Mouse (Mus musculus): ENCODE measurements at regions not wholly inside any gene's neighbourhood (a gene's known extent, or its start where the extent isn't known, plus 50 kb on each side); places are given as distances from the start of the nearest gene placed in this dataset.

DNA sequence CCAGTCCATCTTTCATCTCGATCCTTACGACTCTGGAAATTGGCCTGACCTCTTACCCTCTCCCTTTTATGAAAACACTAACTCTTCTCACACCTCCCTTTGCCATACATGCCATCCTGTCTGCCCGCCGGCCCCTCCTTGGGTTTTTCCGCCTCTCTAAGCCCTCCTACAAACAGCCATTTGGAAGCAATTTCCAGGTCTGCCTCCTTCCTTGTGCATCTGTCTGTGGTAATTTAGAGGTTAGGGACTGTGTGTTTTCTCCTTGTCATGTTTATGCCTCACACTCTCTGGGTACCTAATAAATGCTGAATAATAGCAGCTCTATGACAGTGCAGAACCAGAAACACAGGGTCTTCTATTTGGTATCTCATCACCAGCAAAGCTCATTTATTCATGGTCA, 99.7 kb upstream of the Adgrl2 start:
- WGBS = 67% methylated on average over 5 of the region's 5 CpGs
- no peak overlapping the region for H3K27ac ChIP-seq (replicated peaks)
- no peaks in the 10 kb centered on the region for H3K9me3 ChIP-seq
- H3K9ac ChIP-seq (replicated peaks) = no peak overlapping the region
- no peak overlapping the region for H3K4me3 ChIP-seq
- no peaks in the 10 kb centered on the region for H3K27me3 ChIP-seq
- no peak overlapping the region for H3K4me2 ChIP-seq (replicated peaks)
- 0 out of 2 replicates have a peak, but pooled peaks have one; percentile 8 for ATAC-seq (replicated peaks)
- peaks cover 10% of the 10 kb centered on the region for H3K4me1 ChIP-seq
- H3K36me3 ChIP-seq = no peaks in the 10 kb centered on the region

GRCm38 (mm10) chr3:149088621-149089128, 98.3 kb upstream of the Adgrl2 start:
- Histone ChIP-seq H3K9ac (replicated peaks) (peak overlapping the region; percentile 39), H3K9me3 (no peaks in the 10 kb centered on the region), H3K27me3 (0 out of 2 replicates have a peak, but pooled peaks cover 3% of the 10 kb centered on the region), H3K27ac (replicated peaks) (no peak overlapping the region), H3K36me3 (no peaks in the 10 kb centered on the region), H3K4me2 (replicated peaks) (peak overlapping the region; percentile 62), H3K4me3 (peak overlapping the region; percentile 35), H3K4me1 (peaks cover 10% of the 10 kb centered on the region)
- WGBS = 2% methylated on average over 16 of the region's 16 CpGs
- ATAC-seq (replicated peaks) = peak; percentile 76

- no peak for ATAC-seq (replicated peaks)
- Histone ChIP-seq H3K27ac (replicated peaks) (no peak overlapping the region), H3K4me2 (replicated peaks) (no peak overlapping the region), H3K4me3 (no peak overlapping the region), H3K9ac (replicated peaks) (no peak overlapping the region), H3K9me3 (no peaks in the 10 kb centered on the region), H3K36me3 (no peaks in the 10 kb centered on the region), H3K4me1 (peaks cover 10% of the 10 kb centered on the region), H3K27me3 (0 out of 2 replicates have a peak, but pooled peaks cover 3% of the 10 kb centered on the region)
- WGBS = 87% methylated on average over 8 of the region's 8 CpGs
Measured at GRCm38 (mm10) chr3:149087488-149087887, 97.1 kb upstream of the Adgrl2 start.

- no peak for ATAC-seq (replicated peaks)
- Histone ChIP-seq H3K27ac (replicated peaks) (no peak overlapping the region), H3K36me3 (no peaks in the 10 kb centered on the region), H3K9ac (replicated peaks) (no peak overlapping the region), H3K4me2 (replicated peaks) (no peak overlapping the region), H3K4me3 (no peak overlapping the region), H3K9me3 (no peaks in the 10 kb centered on the region), H3K4me1 (peaks cover 10% of the 10 kb centered on the region), H3K27me3 (0 out of 2 replicates have a peak, but pooled peaks cover 3% of the 10 kb centered on the region)
- WGBS = 72% methylated on average over 5 of the region's 5 CpGs
Measured at GRCm38 (mm10) chr3:149086704-149087103, 96.3 kb upstream of the Adgrl2 start.

DNA sequence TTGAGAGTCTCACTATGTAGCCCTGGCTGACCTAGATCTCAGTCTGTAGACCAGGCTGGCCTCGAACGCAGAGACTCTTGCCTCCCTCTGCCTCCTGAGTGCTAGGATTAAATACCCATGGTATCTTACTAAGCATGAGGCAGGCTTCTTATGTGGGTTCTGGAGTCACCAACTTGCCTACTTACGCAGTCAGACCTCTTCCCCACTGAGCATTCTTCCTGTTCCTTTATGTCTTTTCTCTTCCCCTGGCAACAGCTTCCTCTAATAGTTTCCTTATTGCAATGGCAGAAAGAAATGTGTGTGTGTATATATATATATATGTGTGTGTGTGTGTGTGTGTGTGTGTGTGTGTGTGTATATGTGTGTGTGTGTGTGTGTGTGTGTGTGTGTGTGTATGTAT, 95.7 kb upstream of the Adgrl2 start:
- Histone ChIP-seq H3K9ac (replicated peaks) (no peak overlapping the region), H3K4me1 (peaks cover 10% of the 10 kb centered on the region), H3K4me2 (replicated peaks) (no peak overlapping the region), H3K9me3 (no peaks in the 10 kb centered on the region), H3K4me3 (no peak overlapping the region), H3K27me3 (0 out of 2 replicates have a peak, but pooled peaks cover 3% of the 10 kb centered on the region), H3K27ac (replicated peaks) (no peak overlapping the region), H3K36me3 (no peaks in the 10 kb centered on the region)
- WGBS = 75% methylated on average over 3 of the region's 3 CpGs
- ATAC-seq (replicated peaks) = no peak

DNA sequence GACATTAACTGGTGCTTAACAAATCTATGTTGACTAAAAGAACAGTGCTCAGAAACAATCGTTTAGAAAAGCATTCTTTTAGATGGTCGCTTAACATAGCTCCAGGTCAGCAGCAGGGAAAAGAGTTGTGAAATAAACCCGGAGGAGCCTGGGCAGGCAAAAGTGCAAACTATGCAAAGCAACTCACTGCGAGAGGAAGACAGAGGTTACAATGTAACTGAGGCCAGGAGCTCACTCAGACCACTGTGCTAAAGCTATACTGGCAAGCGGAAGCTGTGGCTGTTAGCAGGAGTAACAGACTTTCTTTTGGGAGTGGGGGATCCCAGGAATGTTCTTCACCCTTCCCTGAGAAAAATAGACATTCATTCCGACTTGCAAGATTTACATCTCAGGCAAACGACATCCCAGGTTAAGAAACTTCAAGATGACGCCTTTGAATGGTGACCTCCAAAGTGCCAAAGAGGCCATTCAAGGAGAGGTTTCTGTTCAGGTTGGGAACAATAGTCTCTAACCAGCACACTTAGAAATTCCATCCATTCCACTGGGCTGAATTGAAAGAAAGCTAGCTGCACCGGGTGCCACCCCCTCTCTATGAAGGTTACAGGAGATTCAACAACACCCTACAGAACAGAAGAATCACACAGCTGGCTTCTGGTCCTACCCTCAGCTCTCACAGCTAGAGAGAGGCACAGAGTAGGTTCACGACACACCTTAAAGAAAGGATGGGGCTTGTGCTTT, 94.7 kb upstream of the Adgrl2 start:
- no peak for ATAC-seq (replicated peaks)
- 32% methylated on average over 10 of the region's 10 CpGs for WGBS
- H3K27ac ChIP-seq (replicated peaks) = no peak overlapping the region

GRCm38 (mm10) chr3:149083391-149083790, 93.0 kb upstream of the Adgrl2 start:
- WGBS = 76% methylated on average over 11 of the region's 11 CpGs
- no peak overlapping the region for H3K9ac ChIP-seq (replicated peaks)
- ATAC-seq (replicated peaks) = no peak

More for the DNA sequence above, 94.7 kb upstream of the Adgrl2 start:
- Histone ChIP-seq H3K9ac (replicated peaks) (no peak overlapping the region), H3K4me1 (peaks cover 10% of the 10 kb centered on the region), H3K27me3 (0 out of 2 replicates have a peak, but pooled peaks cover 3% of the 10 kb centered on the region), H3K36me3 (no peaks in the 10 kb centered on the region), H3K4me3 (no peak overlapping the region), H3K4me2 (replicated peaks) (no peak overlapping the region), H3K9me3 (no peaks in the 10 kb centered on the region)

DNA sequence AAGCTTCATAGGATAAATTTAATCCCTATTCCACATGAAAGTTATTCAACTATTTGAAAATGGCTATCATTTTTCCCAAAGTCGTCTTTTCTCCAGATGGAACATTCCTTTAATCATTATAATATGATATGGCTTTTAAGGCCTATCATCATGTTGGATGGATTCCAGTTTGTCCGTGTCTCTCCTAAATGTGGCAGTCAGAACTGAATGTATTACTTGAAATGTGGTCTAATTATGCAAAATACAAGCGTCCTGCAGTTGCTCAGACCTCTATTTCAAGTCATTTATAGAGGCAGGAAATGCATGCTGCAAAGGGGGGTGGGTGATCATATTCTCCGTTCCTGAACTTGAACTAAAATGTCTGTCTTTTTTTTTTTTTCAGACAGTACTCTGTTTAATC, 88.5 kb upstream of the Adgrl2 start:
- 33% methylated on average over 4 of the region's 4 CpGs for WGBS
- no peaks in the 10 kb centered on the region for H3K9me3 ChIP-seq
- H3K4me2 ChIP-seq (replicated peaks) = no peak overlapping the region
- no peak overlapping the region for H3K9ac ChIP-seq (replicated peaks)
- no peak overlapping the region for H3K27ac ChIP-seq (replicated peaks)
- H3K4me3 ChIP-seq = no peak overlapping the region
- no peak for ATAC-seq (replicated peaks)
- H3K27me3 ChIP-seq = no peaks in the 10 kb centered on the region
- H3K36me3 ChIP-seq = no peaks in the 10 kb centered on the region
- peaks cover 28% of the 10 kb centered on the region for H3K4me1 ChIP-seq

More at GRCm38 (mm10) chr3:149083391-149083790, 93.0 kb upstream of the Adgrl2 start:
- H3K27ac ChIP-seq (replicated peaks) = no peak overlapping the region
- no peak overlapping the region for H3K4me2 ChIP-seq (replicated peaks)
- H3K4me1 ChIP-seq = peaks cover 3% of the 10 kb centered on the region
- no peak overlapping the region for H3K4me3 ChIP-seq
- H3K27me3 ChIP-seq = 0 out of 2 replicates have a peak, but pooled peaks cover 3% of the 10 kb centered on the region
- no peaks in the 10 kb centered on the region for H3K9me3 ChIP-seq
- H3K36me3 ChIP-seq = no peaks in the 10 kb centered on the region

DNA sequence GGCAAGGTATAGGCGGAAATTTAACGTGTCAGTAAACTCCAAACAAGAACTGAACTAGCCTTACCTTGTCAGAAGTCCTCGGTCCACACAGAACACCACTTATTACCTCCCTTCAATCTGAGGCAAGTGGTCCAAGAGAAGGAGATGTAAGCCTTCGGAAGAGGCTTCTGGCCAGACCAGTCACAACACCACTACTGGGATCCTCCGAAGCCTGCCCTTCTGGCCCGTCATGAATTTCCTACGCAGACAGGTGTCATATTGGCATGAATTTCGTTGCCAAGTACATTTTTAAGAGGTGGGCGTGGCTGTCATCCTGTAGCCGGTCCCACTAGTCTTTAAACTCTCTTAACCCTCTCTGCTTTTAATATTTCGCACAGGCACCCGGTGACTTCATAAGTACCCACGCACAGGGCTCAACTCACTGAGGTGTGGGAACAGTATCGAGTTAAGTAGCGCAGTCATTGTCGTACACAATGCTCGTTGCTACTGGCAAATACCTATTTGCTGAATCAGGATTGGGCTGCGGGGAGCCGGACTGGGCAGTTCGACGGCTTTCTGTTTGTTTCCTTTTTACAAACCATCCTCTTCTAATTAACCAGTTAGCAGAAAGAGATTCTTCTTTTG, 86.7 kb upstream of the Adgrl2 start:
- H3K4me2 ChIP-seq (replicated peaks) = peak overlapping the region; percentile 19
- ATAC-seq (replicated peaks) = no peak
- 42% methylated on average over 21 of the region's 21 CpGs for WGBS

DNA sequence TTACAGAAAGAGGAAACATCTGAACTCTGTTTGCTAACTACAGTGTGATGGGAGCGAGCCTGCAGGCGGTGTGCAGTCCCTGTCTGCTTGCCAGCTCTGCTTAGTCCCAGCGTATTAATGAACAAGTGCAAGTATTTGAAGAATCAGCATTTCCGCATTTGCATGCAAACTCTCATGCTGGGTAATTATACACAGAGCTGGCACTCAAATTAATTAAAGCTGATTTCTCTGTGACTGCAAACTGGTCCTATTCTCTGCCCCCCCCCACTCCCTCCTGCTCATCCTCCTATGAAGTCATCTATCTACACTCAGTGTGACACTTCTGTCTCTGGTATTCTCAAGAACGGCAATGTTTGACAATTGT, 85.1 kb upstream of the Adgrl2 start:
- Histone ChIP-seq H3K4me3 (no peak overlapping the region), H3K4me2 (replicated peaks) (peak overlapping the region; percentile 34)
- WGBS = 10% methylated on average over 5 of the region's 5 CpGs

More for the DNA sequence above, 86.7 kb upstream of the Adgrl2 start:
- Histone ChIP-seq H3K4me1 (peaks cover 28% of the 10 kb centered on the region), H3K9me3 (no peaks in the 10 kb centered on the region), H3K27me3 (no peaks in the 10 kb centered on the region), H3K36me3 (no peaks in the 10 kb centered on the region), H3K27ac (replicated peaks) (no peak overlapping the region), H3K9ac (replicated peaks) (no peak overlapping the region), H3K4me3 (no peak overlapping the region)

GRCm38 (mm10) chr3:149074658-149075487, 84.5 kb upstream of the Adgrl2 start:
- Histone ChIP-seq H3K27ac (replicated peaks) (no peak overlapping the region), H3K4me2 (replicated peaks) (peak overlapping the region; percentile 34), H3K4me1 (peaks cover 28% of the 10 kb centered on the region), H3K4me3 (no peak overlapping the region), H3K9me3 (no peaks in the 10 kb centered on the region), H3K36me3 (no peaks in the 10 kb centered on the region), H3K27me3 (no peaks in the 10 kb centered on the region), H3K9ac (replicated peaks) (no peak overlapping the region)
- ATAC-seq (replicated peaks) = peak; percentile 15; the same call in 1 of the 2 replicates
- WGBS = 52% methylated on average over 27 of the region's 27 CpGs

More for the DNA sequence above, 85.1 kb upstream of the Adgrl2 start:
- Histone ChIP-seq H3K27ac (replicated peaks) (no peak overlapping the region), H3K36me3 (no peaks in the 10 kb centered on the region), H3K27me3 (no peaks in the 10 kb centered on the region), H3K4me1 (peaks cover 28% of the 10 kb centered on the region), H3K9ac (replicated peaks) (no peak overlapping the region), H3K9me3 (no peaks in the 10 kb centered on the region)
- ATAC-seq (replicated peaks) = peak; percentile 92

DNA sequence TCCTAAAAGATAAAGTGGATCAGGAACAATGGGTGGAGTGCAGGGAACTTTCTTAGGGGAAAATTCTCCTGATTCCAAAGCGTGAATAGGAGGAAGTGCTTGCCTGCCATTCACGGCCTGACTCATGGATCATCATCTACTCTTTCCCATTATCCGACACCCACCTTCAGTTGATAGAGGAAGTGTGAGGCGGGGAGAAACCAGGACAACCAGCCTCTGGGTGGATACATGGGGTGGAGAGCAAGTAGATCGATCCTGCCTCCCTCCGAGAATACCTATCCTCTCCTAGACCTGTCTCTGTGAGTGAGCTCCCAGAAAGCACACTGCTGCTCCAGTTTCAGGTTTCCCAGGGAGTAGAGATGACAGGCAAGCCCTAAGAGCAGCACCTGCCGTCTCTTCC, 79.8 kb upstream of the Adgrl2 start:
- WGBS = 80% methylated on average over 7 of the region's 7 CpGs
- no peak overlapping the region for H3K9ac ChIP-seq (replicated peaks)
- no peaks in the 10 kb centered on the region for H3K9me3 ChIP-seq
- H3K4me2 ChIP-seq (replicated peaks) = no peak overlapping the region
- no peak for ATAC-seq (replicated peaks)
- no peak overlapping the region for H3K27ac ChIP-seq (replicated peaks)
- H3K27me3 ChIP-seq = no peaks in the 10 kb centered on the region
- no peaks in the 10 kb centered on the region for H3K36me3 ChIP-seq
- H3K4me1 ChIP-seq = peaks cover 9% of the 10 kb centered on the region
- no peak overlapping the region for H3K4me3 ChIP-seq
